Mouse (Mus musculus) MEL (cell line): ENCODE results near the gene Stox1. TPM values are rescaled to one million over a fixed set of nuclear protein-coding genes. Genes with fewer than 3 reads are reported as not detected.

ENCODE experiments used
- DNase-seq: peaks from one replicate; pipeline ENCODE4 v3.0.0; 2011; ENCODE audit warnings: low read depth, low spot score
- H3K27ac ChIP-seq: 2 replicates; pipeline ENCODE4 v1.5.1; 2012; ENCODE audit warnings: low read depth, mild to moderate bottlenecking, control low read depth, low read length, moderate library complexity; ENCODE audit not compliant: control insufficient read depth
- H3K27me3 ChIP-seq, 2 experiments: fragments of 150-350 bp in 1 of 2; sonication (generic) in 1 of 2; 2 replicates each; pipeline ENCODE4 v1.6.1; 2012; ENCODE audit warnings: low read length in 2 of 2, mild to moderate bottlenecking in 2 of 2, improper control_type of control experiment in 1 of 2, moderate library complexity in 1 of 2; ENCODE audit not compliant: insufficient read depth in 2 of 2, control insufficient read depth in 1 of 2
- H3K36me3 ChIP-seq, 2 experiments: 2 replicates each; pipeline ENCODE4 v1.6.1; 2012 to 2014; ENCODE audit warnings: low read length in 2 of 2, improper control_type of control experiment in 1 of 2, inconsistent platforms in 1 of 2, mild to moderate bottlenecking in 1 of 2; ENCODE audit not compliant: insufficient read depth in 2 of 2, control insufficient read depth in 1 of 2
- H3K4me1 ChIP-seq, 2 experiments: fragments of 150-350 bp in 1 of 2; sonication (generic) in 1 of 2; 2 replicates each; pipeline ENCODE4 v1.6.1; 2012; ENCODE audit warnings: low read length in 2 of 2, improper control_type of control experiment in 1 of 2, mild to moderate bottlenecking in 1 of 2; ENCODE audit not compliant: insufficient read depth in 2 of 2, control insufficient read depth in 1 of 2
- H3K4me3 ChIP-seq, 2 experiments: fragments of 150-350 bp in 1 of 2; sonication (generic) in 1 of 2; 2 replicates each; pipeline ENCODE4 v1.5.1; 2012; ENCODE audit warnings: low read depth in 2 of 2, low read length in 2 of 2, mild to moderate bottlenecking in 2 of 2, moderate library complexity in 2 of 2, control low read depth in 1 of 2, improper control_type of control experiment in 1 of 2; ENCODE audit not compliant: control insufficient read depth in 1 of 2, insufficient read depth in 1 of 2
- H3K79me2 ChIP-seq: 2 replicates; pipeline ENCODE4 v1.6.1; 2012; ENCODE audit warnings: mild to moderate bottlenecking, low read length, moderate library complexity; ENCODE audit not compliant: control insufficient read depth, poor library complexity, insufficient read depth
- H3K9ac ChIP-seq: 2 replicates; pipeline ENCODE4 v1.6.1; 2012; ENCODE audit warnings: low read depth, mild to moderate bottlenecking, control low read depth, low read length, moderate library complexity; ENCODE audit not compliant: control insufficient read depth, poor library complexity, severe bottlenecking
- H3K9me3 ChIP-seq: fragments of 150-350 bp; sonication (generic); replicated peaks from 2 replicates; pipeline ENCODE4 v1.6.1; 2012; ENCODE audit warnings: mild to moderate bottlenecking, low read length, improper control_type of control experiment, moderate library complexity; ENCODE audit not compliant: insufficient read depth
- BHLHE40 ChIP-seq: IDR thresholded peaks from 2 replicates; pipeline ENCODE4 v1.6.1; 2012; ENCODE audit warnings: low read depth, mild to moderate bottlenecking, inconsistent platforms, low read length, improper control_type of control experiment, borderline replicate concordance
- CHD1 ChIP-seq: IDR thresholded peaks from 2 replicates; pipeline ENCODE4 v1.6.1; 2012; ENCODE audit warnings: low read depth, mild to moderate bottlenecking, inconsistent platforms, low read length, improper control_type of control experiment
- CHD2 ChIP-seq: IDR thresholded peaks from 2 replicates; pipeline ENCODE4 v1.6.1; 2011; ENCODE audit warnings: low read length, improper control_type of control experiment
- CTCF ChIP-seq, 3 experiments: IDR thresholded peaks in 2 of 3; conservative IDR thresholded peaks in 1 of 3; 2 replicates each; pipeline ENCODE4 v1.5.1; 2011 to 2012; ENCODE audit warnings: low read length in 3 of 3, low read depth in 2 of 3, mild to moderate bottlenecking in 2 of 3, improper control_type of control experiment in 1 of 3, inconsistent platforms in 1 of 3, mixed read lengths in 1 of 3, moderate library complexity in 1 of 3; ENCODE audit not compliant: control insufficient read depth in 1 of 3, insufficient read depth in 1 of 3, poor library complexity in 1 of 3, severe bottlenecking in 1 of 3
- ELF1 ChIP-seq: IDR thresholded peaks from 2 replicates; pipeline ENCODE4 v1.6.1; 2014; ENCODE audit warnings: low read depth, mild to moderate bottlenecking, inconsistent platforms, low read length, improper control_type of control experiment, moderate library complexity
- EP300 ChIP-seq, 2 experiments: IDR thresholded peaks; 2 replicates each; pipeline ENCODE4 v1.6.1; 2011; ENCODE audit warnings: improper control_type of control experiment in 2 of 2, low read length in 2 of 2, low read depth in 1 of 2, mild to moderate bottlenecking in 1 of 2
- ETS1 ChIP-seq: IDR thresholded peaks from 2 replicates; pipeline ENCODE4 v1.6.1; 2012; ENCODE audit warnings: low read depth, mild to moderate bottlenecking, inconsistent platforms, low read length, improper control_type of control experiment, moderate library complexity
- GABPA ChIP-seq: IDR thresholded peaks from 2 replicates; pipeline ENCODE4 v1.6.1; 2012; ENCODE audit warnings: low read depth, mild to moderate bottlenecking, inconsistent platforms, low read length, improper control_type of control experiment, moderate library complexity
- GATA1 ChIP-seq: IDR thresholded peaks from 2 replicates; pipeline ENCODE4 v1.6.1; 2011; ENCODE audit warnings: low read depth, low read length, improper control_type of control experiment
- JUND ChIP-seq: IDR thresholded peaks from 2 replicates; pipeline ENCODE4 v1.6.1; 2011; ENCODE audit warnings: low read depth, mild to moderate bottlenecking, improper control_type of control experiment, low read length
- KAT2A ChIP-seq: conservative IDR thresholded peaks from 2 replicates; pipeline ENCODE4 v1.6.1; 2012; ENCODE audit warnings: low read depth, low read length, improper control_type of control experiment, inconsistent platforms
- MAFK ChIP-seq: IDR thresholded peaks from 2 replicates; pipeline ENCODE4 v1.6.1; 2011; ENCODE audit warnings: low read depth, mild to moderate bottlenecking, low read length, improper control_type of control experiment, borderline replicate concordance
- MAX ChIP-seq: IDR thresholded peaks from 2 replicates; pipeline ENCODE4 v1.6.1; 2011; ENCODE audit warnings: low read length, improper control_type of control experiment
- MAZ ChIP-seq: IDR thresholded peaks from 2 replicates; pipeline ENCODE4 v1.6.1; 2012; ENCODE audit warnings: low read depth, mild to moderate bottlenecking, inconsistent platforms, low read length, improper control_type of control experiment
- MEF2A ChIP-seq: IDR thresholded peaks from 2 replicates; pipeline ENCODE4 v1.6.1; 2014; ENCODE audit warnings: low read depth, mild to moderate bottlenecking, inconsistent platforms, low read length, improper control_type of control experiment; ENCODE audit not compliant: poor library complexity, insufficient replicate concordance, severe bottlenecking; ENCODE audit errors: extremely low read depth
- MXI1 ChIP-seq: IDR thresholded peaks from 2 replicates; pipeline ENCODE4 v1.6.1; 2011; ENCODE audit warnings: mild to moderate bottlenecking, low read depth, low read length, improper control_type of control experiment
- MYB ChIP-seq: IDR thresholded peaks from 2 replicates; pipeline ENCODE4 v1.6.1; 2011; ENCODE audit warnings: mild to moderate bottlenecking, low read depth, low read length, improper control_type of control experiment
- MYC ChIP-seq: IDR thresholded peaks from 2 replicates; pipeline ENCODE4 v1.6.1; 2011; ENCODE audit warnings: low read depth, mild to moderate bottlenecking, low read length, improper control_type of control experiment, moderate library complexity
- NRF1 ChIP-seq: IDR thresholded peaks from 2 replicates; pipeline ENCODE4 v1.6.1; 2014; ENCODE audit warnings: low read depth, mild to moderate bottlenecking, inconsistent platforms, low read length, improper control_type of control experiment, moderate library complexity; ENCODE audit not compliant: poor library complexity, insufficient read depth, severe bottlenecking
- POLR2A ChIP-seq, 2 experiments: IDR thresholded peaks; 2 replicates each; pipeline ENCODE4 v1.6.1; 2011 to 2012; ENCODE audit warnings: low read length in 2 of 2, mild to moderate bottlenecking in 2 of 2, control low read depth in 1 of 2, improper control_type of control experiment in 1 of 2, low read depth in 1 of 2, moderate library complexity in 1 of 2; ENCODE audit not compliant: control insufficient read depth in 1 of 2, insufficient read depth in 1 of 2, poor library complexity in 1 of 2
- POLR2AphosphoS5 ChIP-seq: IDR thresholded peaks from 2 replicates; pipeline ENCODE4 v1.6.1; 2012; ENCODE audit warnings: low read depth, borderline replicate concordance, mild to moderate bottlenecking, inconsistent platforms, low read length, moderate library complexity, mixed read lengths
- RAD21 ChIP-seq: IDR thresholded peaks from 2 replicates; pipeline ENCODE4 v1.6.1; 2011; ENCODE audit warnings: mild to moderate bottlenecking, low read depth, low read length, improper control_type of control experiment
- SIN3A ChIP-seq: IDR thresholded peaks from 2 replicates; pipeline ENCODE4 v1.6.1; 2012; ENCODE audit warnings: low read length, improper control_type of control experiment, inconsistent platforms
- SMC3 ChIP-seq: IDR thresholded peaks from 2 replicates; pipeline ENCODE4 v1.6.1; 2011; ENCODE audit warnings: low read depth, low read length, improper control_type of control experiment
- TAL1 ChIP-seq: IDR thresholded peaks from 2 replicates; pipeline ENCODE4 v1.6.1; 2012; ENCODE audit warnings: mild to moderate bottlenecking, inconsistent platforms, low read length, moderate library complexity, mixed read lengths
- TBP ChIP-seq: IDR thresholded peaks from 2 replicates; pipeline ENCODE4 v1.8.0; 2011; ENCODE audit warnings: low read depth, low read length, improper control_type of control experiment
- TCF12 ChIP-seq: IDR thresholded peaks from 2 replicates; pipeline ENCODE4 v1.6.1; 2014; ENCODE audit warnings: low read depth, mild to moderate bottlenecking, inconsistent platforms, low read length, improper control_type of control experiment, moderate library complexity
- UBTF ChIP-seq: IDR thresholded peaks from 2 replicates; pipeline ENCODE4 v1.6.1; 2012; ENCODE audit warnings: low read depth, mild to moderate bottlenecking, inconsistent platforms, low read length, improper control_type of control experiment, moderate library complexity, borderline replicate concordance; ENCODE audit not compliant: insufficient read depth
- USF1 ChIP-seq: IDR thresholded peaks from 2 replicates; pipeline ENCODE4 v1.6.1; 2014; ENCODE audit warnings: low read depth, mild to moderate bottlenecking, inconsistent platforms, low read length, improper control_type of control experiment, moderate library complexity
- USF2 ChIP-seq, 2 experiments: IDR thresholded peaks; 2 replicates each; pipeline ENCODE4 v1.6.1; 2011 to 2012; ENCODE audit warnings: improper control_type of control experiment in 2 of 2, low read length in 2 of 2, borderline replicate concordance in 1 of 2, inconsistent platforms in 1 of 2, low read depth in 1 of 2, mild to moderate bottlenecking in 1 of 2; ENCODE audit not compliant: insufficient read depth in 1 of 2
- ZC3H11A ChIP-seq: IDR thresholded peaks from 2 replicates; pipeline ENCODE4 v1.6.1; 2012; ENCODE audit warnings: low read depth, mild to moderate bottlenecking, inconsistent platforms, low read length, improper control_type of control experiment
- ZKSCAN1 ChIP-seq: IDR thresholded peaks from 2 replicates; pipeline ENCODE4 v1.6.1; 2012; ENCODE audit warnings: low read depth, mild to moderate bottlenecking, inconsistent platforms, low read length, improper control_type of control experiment, moderate library complexity
- ZMIZ1 ChIP-seq: IDR thresholded peaks from 2 replicates; pipeline ENCODE4 v1.6.1; 2012; ENCODE audit warnings: low read depth, mild to moderate bottlenecking, inconsistent platforms, low read length, improper control_type of control experiment, moderate library complexity
- ZNF384 ChIP-seq: IDR thresholded peaks from 2 replicates; pipeline ENCODE4 v1.6.1; 2012; ENCODE audit warnings: low read depth, mild to moderate bottlenecking, inconsistent platforms, low read length, improper control_type of control experiment
- polyA plus RNA-seq, 2 experiments: library from polyadenylated mRNA; stranded (reverse) in 1 of 2; unstranded in 1 of 2; fragments of >175 nt in 1 of 2; fragments of >200 nt in 1 of 2; gene quantifications; 2 replicates each; pipeline versions ENCODE4 v1.2.1 to v1.2.4; 2012; ENCODE audit warnings: low replicate concordance in 2 of 2, low read depth in 1 of 2; ENCODE audit not compliant: insufficient read length in 2 of 2, insufficient read depth in 1 of 2, missing spikeins in 1 of 2
- total RNA-seq: library from RNA; depleted of rRNA; stranded (reverse); fragments of 300-350 nt; gene quantifications from 2 replicates; pipeline ENCODE4 v1.2.3, GENCODE M21; 2012; rRNA removed

Gene Stox1
- total RNA-seq (not detected in 2 replicates), polyA plus RNA-seq (not detected)

DNA sequence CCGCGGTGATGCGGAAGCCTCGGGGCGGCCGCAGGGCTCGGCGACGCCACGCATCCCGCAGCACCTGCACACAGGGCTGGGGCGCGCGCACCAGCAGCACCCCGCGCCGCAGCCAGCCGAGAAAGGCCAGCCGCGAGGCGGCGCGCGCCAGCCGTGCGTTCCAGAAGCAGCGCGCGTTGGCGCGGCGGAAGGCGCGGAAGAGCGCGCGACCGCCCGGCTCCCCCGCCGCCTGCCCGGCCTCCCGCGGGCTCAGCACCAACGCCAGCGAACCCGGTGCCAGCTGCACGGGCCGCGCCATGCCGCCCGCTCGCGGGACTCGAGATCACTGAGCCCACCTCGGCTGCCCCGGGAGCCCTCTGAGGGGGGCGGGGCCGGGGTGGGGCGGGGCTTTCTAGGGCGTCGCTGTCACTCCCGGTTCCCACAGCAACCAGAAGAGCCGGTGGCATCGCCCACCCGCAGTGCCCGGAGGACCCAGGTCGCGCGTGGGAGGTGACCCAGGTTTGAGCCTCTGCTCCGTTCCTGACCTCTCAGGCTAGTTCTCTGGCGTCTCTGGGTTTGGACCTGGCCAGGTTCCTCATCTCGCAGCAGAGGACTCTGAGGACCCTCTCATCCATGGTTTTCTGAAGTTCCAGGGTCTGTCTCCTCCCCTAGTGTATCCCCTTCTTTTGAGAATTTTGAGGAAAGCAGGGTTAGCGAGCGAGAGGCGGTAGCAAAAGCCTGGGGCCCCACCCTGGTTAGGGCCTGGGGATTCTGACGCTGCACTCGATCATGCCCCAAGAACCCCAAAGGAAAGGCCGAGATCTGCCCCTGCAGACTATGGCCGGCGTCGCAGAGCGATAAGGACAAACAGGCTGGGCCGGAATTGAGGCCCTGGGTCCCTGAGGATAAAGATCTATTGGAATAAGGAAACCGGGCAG is at the start of gene Stox1:
Stox1 (minus strand) TSS at position 358 of the 917 bp plus-strand sequence.
- Histone ChIP-seq H3K9ac (peak within 1 kb of the TSS; percentile 57), H3K36me3 (no peaks in the 10 kb centered on the region; a peak in 1 of 4 replicates), H3K79me2 (no peaks in the 10 kb centered on the region), H3K27me3 (peaks cover 0 to 25% of the 10 kb centered on the region in 2 experiments), H3K9me3 (no peaks in the 10 kb centered on the region), H3K4me1 (peaks cover 0 to 2% of the 10 kb centered on the region in 2 experiments; a peak in 1 of 4 replicates), H3K27ac (no peak within 1 kb of the TSS), H3K4me3 (peak within 1 kb of the TSS; percentile 47 to 48)
- peak; percentile 50 for DNase-seq
- peak; percentile 46; the same call in 1 of the 2 replicates for TF ChIP-seq SMC3
- no peak for TF ChIP-seq BHLHE40
- no peak for TF ChIP-seq CHD1
- TF ChIP-seq POLR2AphosphoS5 = no peak
- TF ChIP-seq USF2 (IDR thresholded peaks at IDR 0.05; ENCODE audit: borderline replicate concordance in 1 of 2, insufficient read depth in 1 of 2, low read depth in 1 of 2, low read length in 2 of 2) = no peak
- TF ChIP-seq CTCF (IDR thresholded peaks at IDR 0.05 in 2 of 3, conservative IDR thresholded peaks at IDR 0.05 in 1 of 3; ENCODE audit: control insufficient read depth in 1 of 3, insufficient read depth in 1 of 3, low read depth in 2 of 3, low read length in 3 of 3, poor library complexity in 1 of 3, severe bottlenecking in 1 of 3) = peak in 2 of 3 experiments; percentile 45 to 69; a peak in 4 of 6 replicates
- TF ChIP-seq MAX = no peak
- no peak for TF ChIP-seq POLR2A (IDR thresholded peaks at IDR 0.05; ENCODE audit: control insufficient read depth in 1 of 2, insufficient read depth in 1 of 2, low read depth in 1 of 2, low read length in 2 of 2, poor library complexity in 1 of 2)
- TF ChIP-seq CHD2 = no peak
- TF ChIP-seq MAZ = no peak
- no peak for TF ChIP-seq MYC
- TF ChIP-seq RAD21 = peak; percentile 42
- no peak for TF ChIP-seq ZMIZ1
- no peak for TF ChIP-seq EP300 (IDR thresholded peaks at IDR 0.05; ENCODE audit: low read depth in 1 of 2, low read length in 2 of 2)
- peak; percentile 16; the same call in 1 of the 2 replicates for TF ChIP-seq ZC3H11A
- TF ChIP-seq GABPA = no peak
- TF ChIP-seq SIN3A = no peak; the same call in none of the 2 replicates
- no peak for TF ChIP-seq MEF2A
- no peak for TF ChIP-seq ZKSCAN1
- TF ChIP-seq GATA1 = no peak
- no peak for TF ChIP-seq ELF1
- TF ChIP-seq JUND = no peak
- TF ChIP-seq KAT2A = no peak
- TF ChIP-seq USF1 = no peak
- no peak for TF ChIP-seq NRF1
- no peak for TF ChIP-seq MXI1
- TF ChIP-seq MYB = no peak
- no peak for TF ChIP-seq MAFK
- 0 out of 2 replicates have a peak, but pooled peaks have one; percentile 49 for TF ChIP-seq UBTF
- TF ChIP-seq ZNF384 = no peak
- TF ChIP-seq TCF12 = no peak
- no peak for TF ChIP-seq ETS1
- no peak for TF ChIP-seq TBP
- TF ChIP-seq TAL1 = no peak
